Mouse (Mus musculus): ENCODE results near the gene L3mbtl4. TPM values are rescaled to one million over a fixed set of nuclear protein-coding genes. Genes with fewer than 3 reads are reported as not detected.
"Not testable (repeated sequence)": the region's sequence is repeated elsewhere in the genome, so short reads cannot be mapped to it uniquely, and the experiment has no call there.

Gene L3mbtl4
- polyA plus RNA-seq, 1 experiment from 2014 or later: 0.25 TPM

- H3K9me3 ChIP-seq; H3K9ac ChIP-seq; H3K4me2 ChIP-seq; ATAC-seq (ENCODE audit: insufficient number of reproducible peaks, insufficient read depth, low FRiP score, low TSS enrichment, low read depth); H3K4me3 ChIP-seq; H3K27ac ChIP-seq; H3K36me3 ChIP-seq; H3K4me1 ChIP-seq: not testable (repeated sequence)
- peaks cover 17% of the 10 kb centered on the region for H3K27me3 ChIP-seq
- 64% methylated on average over 1 of the region's 1 CpGs for WGBS
Measured at GRCm38 (mm10) chr17:68407121-68407520, 133.5 kb downstream of the L3mbtl4 start.

- H3K27ac ChIP-seq: no peak overlapping the region
- ATAC-seq (ENCODE audit: insufficient number of reproducible peaks, insufficient read depth, low FRiP score, low TSS enrichment, low read depth): no peak
- H3K4me3 ChIP-seq: no peak overlapping the region
- WGBS: 70% methylated on average over 12 of the region's 12 CpGs
- no peaks in the 10 kb centered on the region for H3K27me3 ChIP-seq
- no peak overlapping the region for H3K4me2 ChIP-seq
- H3K4me1 ChIP-seq: no peaks in the 10 kb centered on the region
- no peak overlapping the region for H3K9ac ChIP-seq
- H3K9me3 ChIP-seq: no peaks in the 10 kb centered on the region
- no peaks in the 10 kb centered on the region for H3K36me3 ChIP-seq
Measured at GRCm38 (mm10) chr17:68422663-68423498, 149.3 kb downstream of the L3mbtl4 start.

GRCm38 (mm10) chr17:68433576-68433975, 160.0 kb downstream of the L3mbtl4 start:
- ATAC-seq (ENCODE audit: insufficient number of reproducible peaks, insufficient read depth, low FRiP score, low TSS enrichment, low read depth): no peak

GRCm38 (mm10) chr17:68450921-68451320, 177.3 kb downstream of the L3mbtl4 start:
- Histone ChIP-seq H3K4me3 (no peak overlapping the region), H3K9me3 (no peaks in the 10 kb centered on the region; the same call in 1 of the 2 replicates), H3K27ac (no peak overlapping the region), H3K4me2 (no peak overlapping the region), H3K36me3 (no peaks in the 10 kb centered on the region), H3K27me3 (no peaks in the 10 kb centered on the region), H3K4me1 (no peaks in the 10 kb centered on the region), H3K9ac (no peak overlapping the region)
- 78% methylated on average over 1 of the region's 1 CpGs for WGBS
- no peak for ATAC-seq (ENCODE audit: insufficient number of reproducible peaks, insufficient read depth, low FRiP score, low TSS enrichment, low read depth)

More at GRCm38 (mm10) chr17:68433576-68433975, 160.0 kb downstream of the L3mbtl4 start:
- no peak overlapping the region for H3K4me3 ChIP-seq
- H3K9ac ChIP-seq: no peak overlapping the region
- 60% methylated on average over 5 of the region's 5 CpGs for WGBS
- H3K4me2 ChIP-seq: no peak overlapping the region
- 0 out of 2 replicates have a peak, but pooled peaks cover 2% of the 10 kb centered on the region for H3K4me1 ChIP-seq
- H3K36me3 ChIP-seq: no peaks in the 10 kb centered on the region
- H3K9me3 ChIP-seq: no peaks in the 10 kb centered on the region
- H3K27ac ChIP-seq: no peak overlapping the region
- no peaks in the 10 kb centered on the region for H3K27me3 ChIP-seq

- WGBS: 82% methylated on average over 5 of the region's 5 CpGs
- ATAC-seq (ENCODE audit: insufficient number of reproducible peaks, insufficient read depth, low FRiP score, low TSS enrichment, low read depth): no peak
- H3K36me3 ChIP-seq: no peaks in the 10 kb centered on the region
Measured at GRCm38 (mm10) chr17:68461471-68461870, 187.9 kb downstream of the L3mbtl4 start.

GRCm38 (mm10) chr17:68467311-68467710, 193.7 kb downstream of the L3mbtl4 start:
- Histone ChIP-seq H3K27me3 (no peaks in the 10 kb centered on the region), H3K9ac (no peak overlapping the region), H3K4me2 (no peak overlapping the region), H3K27ac (no peak overlapping the region), H3K4me3 (no peak overlapping the region), H3K4me1 (no peaks in the 10 kb centered on the region), H3K9me3 (no peaks in the 10 kb centered on the region), H3K36me3 (no peaks in the 10 kb centered on the region)
- WGBS: 52% methylated on average over 1 of the region's 1 CpGs
- no peak for ATAC-seq (ENCODE audit: insufficient number of reproducible peaks, insufficient read depth, low FRiP score, low TSS enrichment, low read depth)

More at GRCm38 (mm10) chr17:68461471-68461870, 187.9 kb downstream of the L3mbtl4 start:
- Histone ChIP-seq H3K4me1 (no peaks in the 10 kb centered on the region), H3K9ac (no peak overlapping the region), H3K9me3 (no peaks in the 10 kb centered on the region), H3K4me2 (no peak overlapping the region), H3K4me3 (no peak overlapping the region), H3K27ac (no peak overlapping the region), H3K27me3 (no peaks in the 10 kb centered on the region)

- ATAC-seq (ENCODE audit: insufficient number of reproducible peaks, insufficient read depth, low FRiP score, low TSS enrichment, low read depth): no peak
- Histone ChIP-seq H3K27me3 (no peaks in the 10 kb centered on the region), H3K4me3 (no peak overlapping the region), H3K9me3 (no peaks in the 10 kb centered on the region), H3K27ac (no peak overlapping the region), H3K4me2 (no peak overlapping the region), H3K36me3 (no peaks in the 10 kb centered on the region), H3K4me1 (no peaks in the 10 kb centered on the region), H3K9ac (no peak overlapping the region)
- WGBS: 80% methylated on average over 4 of the region's 4 CpGs
Measured at GRCm38 (mm10) chr17:68490065-68490691, 216.6 kb downstream of the L3mbtl4 start.

GRCm38 (mm10) chr17:68492231-68492630, 218.6 kb downstream of the L3mbtl4 start:
- no peak overlapping the region for H3K9ac ChIP-seq
- 82% methylated on average over 3 of the region's 3 CpGs for WGBS
- no peak overlapping the region for H3K27ac ChIP-seq
- no peaks in the 10 kb centered on the region for H3K27me3 ChIP-seq
- no peak for ATAC-seq (ENCODE audit: insufficient number of reproducible peaks, insufficient read depth, low FRiP score, low TSS enrichment, low read depth)
- no peak overlapping the region for H3K4me3 ChIP-seq
- no peaks in the 10 kb centered on the region for H3K4me1 ChIP-seq
- H3K4me2 ChIP-seq: no peak overlapping the region
- H3K36me3 ChIP-seq: no peaks in the 10 kb centered on the region
- H3K9me3 ChIP-seq: no peaks in the 10 kb centered on the region

- not testable (repeated sequence) for H3K27ac ChIP-seq; H3K27me3 ChIP-seq; H3K9me3 ChIP-seq; H3K36me3 ChIP-seq; ATAC-seq (ENCODE audit: insufficient number of reproducible peaks, insufficient read depth, low FRiP score, low TSS enrichment, low read depth); H3K4me2 ChIP-seq; H3K4me1 ChIP-seq; H3K4me3 ChIP-seq; H3K9ac ChIP-seq
- 93% methylated on average over 3 of the region's 4 CpGs for WGBS
Measured at GRCm38 (mm10) chr17:68502998-68503397, 229.4 kb downstream of the L3mbtl4 start.

- Histone ChIP-seq H3K36me3 (no peaks in the 10 kb centered on the region), H3K4me3 (no peak overlapping the region), H3K4me1 (no peaks in the 10 kb centered on the region), H3K9me3 (no peaks in the 10 kb centered on the region), H3K27ac (no peak overlapping the region), H3K27me3 (no peaks in the 10 kb centered on the region), H3K9ac (no peak overlapping the region), H3K4me2 (no peak overlapping the region)
- WGBS: 78% methylated on average over 9 of the region's 9 CpGs
- ATAC-seq (ENCODE audit: insufficient number of reproducible peaks, insufficient read depth, low FRiP score, low TSS enrichment, low read depth): no peak
Measured at GRCm38 (mm10) chr17:68559698-68560097, 286.1 kb downstream of the L3mbtl4 start.

GRCm38 (mm10) chr17:68560264-68560663, 286.7 kb downstream of the L3mbtl4 start:
- no peaks in the 10 kb centered on the region for H3K27me3 ChIP-seq
- H3K9ac ChIP-seq: no peak overlapping the region
- H3K36me3 ChIP-seq: no peaks in the 10 kb centered on the region
- WGBS: 20% methylated on average over 1 of the region's 1 CpGs
- H3K9me3 ChIP-seq: no peaks in the 10 kb centered on the region
- no peak overlapping the region for H3K4me2 ChIP-seq
- no peak for ATAC-seq (ENCODE audit: insufficient number of reproducible peaks, insufficient read depth, low FRiP score, low TSS enrichment, low read depth)
- no peak overlapping the region for H3K27ac ChIP-seq
- no peak overlapping the region for H3K4me3 ChIP-seq
- no peaks in the 10 kb centered on the region for H3K4me1 ChIP-seq

- no peak overlapping the region for H3K27ac ChIP-seq
- ATAC-seq (ENCODE audit: insufficient number of reproducible peaks, insufficient read depth, low FRiP score, low TSS enrichment, low read depth): no peak
- no peaks in the 10 kb centered on the region for H3K4me1 ChIP-seq
- H3K4me3 ChIP-seq: no peak overlapping the region
- no peaks in the 10 kb centered on the region for H3K36me3 ChIP-seq
- 92% methylated on average over 6 of the region's 6 CpGs for WGBS
- H3K27me3 ChIP-seq: no peaks in the 10 kb centered on the region
- no peak overlapping the region for H3K4me2 ChIP-seq
- no peaks in the 10 kb centered on the region for H3K9me3 ChIP-seq
- H3K9ac ChIP-seq: no peak overlapping the region
Measured at GRCm38 (mm10) chr17:68571806-68572205, 298.2 kb downstream of the L3mbtl4 start.
